Mouse (Mus musculus): ENCODE results near the gene Sco1. TPM values are rescaled to one million over a fixed set of nuclear protein-coding genes. Genes with fewer than 3 reads are reported as not detected.

Sco1 gene
- polyA plus RNA-seq, 1 experiment from 2014 or later, result 18.2 TPM

GRCm38 (mm10) chr11:67023802-67024340 lies 28.6 kb upstream of the Sco1 start:
- 18% methylated on average over 6 of the region's 6 CpGs for WGBS
- no peak overlapping the region for H3K4me3 ChIP-seq
- ATAC-seq (ENCODE audit: low FRiP score), result no peak
- no peak overlapping the region for H3K27ac ChIP-seq
- peaks cover 5% of the 10 kb centered on the region for H3K4me1 ChIP-seq
- H3K27me3 ChIP-seq, result peaks cover 9% of the 10 kb centered on the region
- H3K36me3 ChIP-seq, result no peaks in the 10 kb centered on the region
- H3K9me3 ChIP-seq (replicated peaks), result no peaks in the 10 kb centered on the region
- no peak overlapping the region for H3K9ac ChIP-seq
- no peak overlapping the region; the same call in 1 of the 2 replicates for H3K4me2 ChIP-seq (replicated peaks)

- Histone ChIP-seq H3K27ac (no peak within 1 kb of the TSS), H3K4me1 (peaks cover 5% of the 10 kb centered on the region), H3K9me3 (replicated peaks) (no peaks in the 10 kb centered on the region), H3K4me2 (replicated peaks) (peak within 1 kb of the TSS; percentile 66), H3K36me3 (no peaks in the 10 kb centered on the region), H3K27me3 (peaks cover 3% of the 10 kb centered on the region), H3K4me3 (peak within 1 kb of the TSS; percentile 44), H3K9ac (peak within 1 kb of the TSS; percentile 56)
- peak; percentile 97 for ATAC-seq (ENCODE audit: low FRiP score)
- 1% methylated on average over 35 of the region's 35 CpGs for WGBS
Observed at GRCm38 (mm10) chr11:67024867-67025477, 27.5 kb upstream of the Sco1 start, which contains the start of gene Tmem220. Gene Tmem220 (plus strand): TSS chr11:67025154.

GRCm38 (mm10) chr11:67030904-67031602 lies 21.4 kb upstream of the Sco1 start:
- H3K9me3 ChIP-seq (replicated peaks), result no peaks in the 10 kb centered on the region
- no peak overlapping the region for H3K4me2 ChIP-seq (replicated peaks)
- no peak overlapping the region for H3K9ac ChIP-seq
- ATAC-seq (ENCODE audit: low FRiP score), result no peak
- no peaks in the 10 kb centered on the region for H3K4me1 ChIP-seq
- H3K27ac ChIP-seq, result no peak overlapping the region
- 55% methylated on average over 16 of the region's 16 CpGs for WGBS
- H3K4me3 ChIP-seq, result no peak overlapping the region
- no peaks in the 10 kb centered on the region for H3K27me3 ChIP-seq
- no peaks in the 10 kb centered on the region for H3K36me3 ChIP-seq

GRCm38 (mm10) chr11:67031603-67031915 lies 20.9 kb upstream of the Sco1 start:
- Histone ChIP-seq H3K36me3 (no peaks in the 10 kb centered on the region), H3K4me1 (no peaks in the 10 kb centered on the region), H3K4me2 (replicated peaks) (no peak overlapping the region), H3K9me3 (replicated peaks) (no peaks in the 10 kb centered on the region), H3K9ac (no peak overlapping the region), H3K4me3 (no peak overlapping the region), H3K27ac (no peak overlapping the region), H3K27me3 (no peaks in the 10 kb centered on the region)
- no peak for ATAC-seq (ENCODE audit: low FRiP score)
- 81% methylated on average over 2 of the region's 2 CpGs for WGBS

GRCm38 (mm10) chr11:67034775-67035485 lies 17.5 kb upstream of the Sco1 start:
- Histone ChIP-seq H3K27me3 (no peaks in the 10 kb centered on the region), H3K9me3 (replicated peaks) (no peaks in the 10 kb centered on the region), H3K27ac (no peak overlapping the region), H3K36me3 (peaks cover 20% of the 10 kb centered on the region), H3K4me3 (no peak overlapping the region), H3K4me1 (no peaks in the 10 kb centered on the region), H3K4me2 (replicated peaks) (no peak overlapping the region), H3K9ac (no peak overlapping the region)
- whole genome bisulfite sequencing, result 82% methylated on average over 4 of the region's 4 CpGs
- no peak for ATAC-seq (ENCODE audit: low FRiP score)

- Histone ChIP-seq H3K9ac (no peak overlapping the region), H3K36me3 (peaks cover 33% of the 10 kb centered on the region), H3K27ac (no peak overlapping the region), H3K9me3 (replicated peaks) (no peaks in the 10 kb centered on the region), H3K27me3 (no peaks in the 10 kb centered on the region), H3K4me2 (replicated peaks) (no peak overlapping the region), H3K4me3 (no peak overlapping the region), H3K4me1 (no peaks in the 10 kb centered on the region)
- 96% methylated on average over 6 of the region's 6 CpGs for WGBS
- no peak for ATAC-seq (ENCODE audit: low FRiP score)
Observed at GRCm38 (mm10) chr11:67036229-67036628, 16.2 kb upstream of the Sco1 start.

- ATAC-seq (ENCODE audit: low FRiP score), result no peak
- Histone ChIP-seq H3K4me3 (no peak overlapping the region), H3K9ac (no peak overlapping the region), H3K27me3 (no peaks in the 10 kb centered on the region), H3K9me3 (replicated peaks) (no peaks in the 10 kb centered on the region), H3K27ac (no peak overlapping the region), H3K4me2 (replicated peaks) (no peak overlapping the region), H3K36me3 (peaks cover 40% of the 10 kb centered on the region), H3K4me1 (no peaks in the 10 kb centered on the region)
- WGBS, result 94% methylated on average over 9 of the region's 9 CpGs
Observed at GRCm38 (mm10) chr11:67036892-67037291, 15.6 kb upstream of the Sco1 start.

- H3K27ac ChIP-seq, result no peak overlapping the region
- no peaks in the 10 kb centered on the region for H3K4me1 ChIP-seq
- no peak overlapping the region for H3K9ac ChIP-seq
- no peaks in the 10 kb centered on the region for H3K27me3 ChIP-seq
- H3K9me3 ChIP-seq (replicated peaks), result no peaks in the 10 kb centered on the region
- H3K4me2 ChIP-seq (replicated peaks), result no peak overlapping the region
- H3K36me3 ChIP-seq, result peaks cover 41% of the 10 kb centered on the region
- ATAC-seq (ENCODE audit: low FRiP score), result no peak
- 94% methylated on average over 3 of the region's 3 CpGs for WGBS
- no peak overlapping the region for H3K4me3 ChIP-seq
Observed at GRCm38 (mm10) chr11:67039799-67040198, 12.7 kb upstream of the Sco1 start.

GRCm38 (mm10) chr11:67040483-67040882 lies 12.0 kb upstream of the Sco1 start:
- no peaks in the 10 kb centered on the region for H3K27me3 ChIP-seq
- H3K4me1 ChIP-seq, result no peaks in the 10 kb centered on the region
- ATAC-seq (ENCODE audit: low FRiP score), result no peak
- no peak overlapping the region for H3K27ac ChIP-seq
- 96% methylated on average over 6 of the region's 6 CpGs for WGBS
- H3K9me3 ChIP-seq (replicated peaks), result no peaks in the 10 kb centered on the region
- peaks cover 41% of the 10 kb centered on the region for H3K36me3 ChIP-seq
- no peak overlapping the region for H3K4me2 ChIP-seq (replicated peaks)
- no peak overlapping the region for H3K4me3 ChIP-seq
- no peak overlapping the region for H3K9ac ChIP-seq

GRCm38 (mm10) chr11:67043007-67043406 lies 9.5 kb upstream of the Sco1 start:
- peaks cover 49% of the 10 kb centered on the region for H3K36me3 ChIP-seq
- WGBS, result 34% methylated on average over 8 of the region's 8 CpGs

GRCm38 (mm10) chr11:67044959-67045358 lies 7.5 kb upstream of the Sco1 start:
- 86% methylated on average over 6 of the region's 6 CpGs for WGBS
- H3K36me3 ChIP-seq, result peaks cover 38% of the 10 kb centered on the region
- ATAC-seq (ENCODE audit: low FRiP score), result no peak

More at GRCm38 (mm10) chr11:67043007-67043406, 9.5 kb upstream of the Sco1 start:
- ATAC-seq (ENCODE audit: low FRiP score), result no peak
- Histone ChIP-seq H3K4me2 (replicated peaks) (no peak overlapping the region), H3K27ac (no peak overlapping the region), H3K9ac (no peak overlapping the region), H3K4me1 (no peaks in the 10 kb centered on the region), H3K9me3 (replicated peaks) (no peaks in the 10 kb centered on the region), H3K27me3 (no peaks in the 10 kb centered on the region), H3K4me3 (no peak overlapping the region)

GRCm38 (mm10) chr11:67047199-67047598 lies 5.3 kb upstream of the Sco1 start:
- Histone ChIP-seq H3K4me1 (peaks cover 7% of the 10 kb centered on the region), H3K4me2 (replicated peaks) (no peak overlapping the region), H3K9me3 (replicated peaks) (no peaks in the 10 kb centered on the region), H3K27ac (no peak overlapping the region), H3K36me3 (peaks cover 19% of the 10 kb centered on the region), H3K4me3 (no peak overlapping the region), H3K27me3 (no peaks in the 10 kb centered on the region), H3K9ac (no peak overlapping the region)
- ATAC-seq (ENCODE audit: low FRiP score), result no peak
- WGBS, result 95% methylated on average over 5 of the region's 5 CpGs

More at GRCm38 (mm10) chr11:67044959-67045358, 7.5 kb upstream of the Sco1 start:
- no peak overlapping the region for H3K4me3 ChIP-seq
- H3K4me1 ChIP-seq, result no peaks in the 10 kb centered on the region
- no peak overlapping the region for H3K9ac ChIP-seq
- no peak overlapping the region for H3K27ac ChIP-seq
- H3K4me2 ChIP-seq (replicated peaks), result no peak overlapping the region
- no peaks in the 10 kb centered on the region for H3K9me3 ChIP-seq (replicated peaks)
- no peaks in the 10 kb centered on the region for H3K27me3 ChIP-seq
